Mouse (Mus musculus): ENCODE data around the gene Qrfp. TPM values are rescaled to one million over a fixed set of nuclear protein-coding genes. Genes with fewer than 3 reads are reported as not detected.

Qrfp gene
- polyA plus RNA-seq, 1 experiment from 2014 or later, result 0.13 TPM

DNA sequence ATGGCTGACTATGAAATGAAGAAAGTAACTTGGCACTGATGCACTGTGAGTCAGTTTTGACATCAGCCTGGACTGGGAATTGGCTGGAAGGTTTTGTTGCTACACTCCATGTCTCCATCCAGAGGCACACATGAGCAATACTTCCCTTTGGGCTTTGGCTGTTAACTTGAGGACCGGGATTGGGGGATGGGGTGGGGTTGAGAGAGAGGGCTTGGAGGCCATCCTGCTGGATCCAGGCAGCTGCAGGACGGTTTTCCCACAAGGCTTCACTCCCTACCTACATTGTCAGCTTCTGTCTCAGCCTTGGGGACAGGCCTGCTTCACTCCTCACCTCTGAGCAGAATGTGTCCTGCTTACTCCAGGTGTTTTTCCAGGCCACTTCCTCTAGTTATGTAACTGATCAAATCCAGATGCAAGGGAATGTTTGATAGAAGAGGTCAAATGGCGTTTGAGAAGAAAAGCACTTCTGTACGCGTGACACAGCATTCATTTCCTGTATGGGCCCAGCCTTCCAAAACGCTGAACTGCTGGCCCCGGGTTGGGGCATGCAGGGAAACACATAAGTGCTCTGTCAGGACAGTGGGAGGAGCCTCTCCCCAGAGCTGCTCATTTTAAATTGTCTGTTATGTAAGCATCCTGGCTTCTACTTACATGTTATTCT lies 39.5 kb downstream of the Qrfp start:
- Histone ChIP-seq H3K27me3 (ENCODE audit: control insufficient read depth, insufficient read depth, low read length) (no peaks in the 10 kb centered on the region), H3K9me3 (ENCODE audit: control insufficient read depth, low read length) (no peaks in the 10 kb centered on the region), H3K27ac (replicated peaks; ENCODE audit: low read depth, low read length) (no peak overlapping the region), H3K4me2 (ENCODE audit: low read length) (no peak overlapping the region), H3K9ac (replicated peaks; ENCODE audit: low read length) (no peak overlapping the region), H3K36me3 (ENCODE audit: control insufficient read depth, insufficient read depth, low read length) (no peaks in the 10 kb centered on the region), H3K4me3 (replicated peaks; ENCODE audit: low read depth, low read length) (no peak overlapping the region), H3K4me1 (ENCODE audit: control insufficient read depth, insufficient read depth, low read length) (peaks cover 16% of the 10 kb centered on the region)
- ATAC-seq (ENCODE audit: low FRiP score, low TSS enrichment) (no peak), DNase-seq (no peak)
- 63% methylated on average over 7 of the region's 7 CpGs for WGBS

DNA sequence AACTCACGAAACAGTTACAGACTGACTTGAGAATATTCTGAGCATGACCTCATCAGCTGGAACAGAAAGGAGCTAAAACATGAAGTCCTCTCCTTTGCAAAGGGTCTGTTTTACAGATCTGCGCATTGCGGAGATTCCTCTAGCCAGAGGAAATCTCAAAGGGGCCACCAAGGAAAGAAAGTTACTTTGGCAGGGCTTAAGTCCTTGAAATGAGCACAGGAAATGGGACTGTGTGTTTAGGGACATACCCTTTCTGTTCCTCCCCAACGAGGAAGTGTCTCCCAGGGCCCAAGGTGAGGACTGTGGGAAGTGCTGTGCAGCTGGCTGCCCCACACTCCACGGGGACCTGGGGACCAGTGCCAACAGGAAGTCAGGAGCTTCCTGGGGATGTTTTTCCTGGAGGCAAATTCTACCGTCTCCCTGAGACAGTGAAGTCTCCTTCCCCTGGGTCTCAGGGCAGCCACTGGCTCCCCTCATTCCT lies 40.7 kb downstream of the Qrfp start:
- Histone ChIP-seq H3K36me3 (ENCODE audit: control insufficient read depth, insufficient read depth, low read length) (no peaks in the 10 kb centered on the region), H3K4me1 (ENCODE audit: control insufficient read depth, insufficient read depth, low read length) (peaks cover 16% of the 10 kb centered on the region), H3K4me3 (replicated peaks; ENCODE audit: low read depth, low read length) (no peak overlapping the region), H3K27me3 (ENCODE audit: control insufficient read depth, insufficient read depth, low read length) (no peaks in the 10 kb centered on the region), H3K4me2 (ENCODE audit: low read length) (no peak overlapping the region), H3K27ac (replicated peaks; ENCODE audit: low read depth, low read length) (0 out of 2 replicates have a peak overlapping the region, but pooled peaks have one; percentile 21), H3K9me3 (ENCODE audit: control insufficient read depth, low read length) (no peaks in the 10 kb centered on the region), H3K9ac (replicated peaks; ENCODE audit: low read length) (no peak overlapping the region)
- ATAC-seq (ENCODE audit: low FRiP score, low TSS enrichment) (no peak), DNase-seq (no peak)
- WGBS, result 49% methylated on average over 6 of the region's 6 CpGs

- Histone ChIP-seq H3K27ac (replicated peaks; ENCODE audit: low read depth, low read length) (0 out of 2 replicates have a peak overlapping the region, but pooled peaks have one; percentile 14), H3K4me3 (replicated peaks; ENCODE audit: low read depth, low read length) (no peak overlapping the region), H3K9me3 (ENCODE audit: control insufficient read depth, low read length) (no peaks in the 10 kb centered on the region), H3K4me1 (ENCODE audit: control insufficient read depth, insufficient read depth, low read length) (peaks cover 16% of the 10 kb centered on the region), H3K27me3 (ENCODE audit: control insufficient read depth, insufficient read depth, low read length) (no peaks in the 10 kb centered on the region), H3K4me2 (ENCODE audit: low read length) (no peak overlapping the region), H3K36me3 (ENCODE audit: control insufficient read depth, insufficient read depth, low read length) (no peaks in the 10 kb centered on the region), H3K9ac (replicated peaks; ENCODE audit: low read length) (no peak overlapping the region)
- WGBS, result 56% methylated on average over 4 of the region's 4 CpGs
- no peak for DNase-seq
- no peak for ATAC-seq (ENCODE audit: low FRiP score, low TSS enrichment)
Observed at GRCm38 (mm10) chr2:31769115-31769514, 41.3 kb downstream of the Qrfp start.

GRCm38 (mm10) chr2:31767815-31768214 lies 42.6 kb downstream of the Qrfp start:
- peaks cover 25% of the 10 kb centered on the region for H3K4me1 ChIP-seq (ENCODE audit: control insufficient read depth, insufficient read depth, low read length)

DNA sequence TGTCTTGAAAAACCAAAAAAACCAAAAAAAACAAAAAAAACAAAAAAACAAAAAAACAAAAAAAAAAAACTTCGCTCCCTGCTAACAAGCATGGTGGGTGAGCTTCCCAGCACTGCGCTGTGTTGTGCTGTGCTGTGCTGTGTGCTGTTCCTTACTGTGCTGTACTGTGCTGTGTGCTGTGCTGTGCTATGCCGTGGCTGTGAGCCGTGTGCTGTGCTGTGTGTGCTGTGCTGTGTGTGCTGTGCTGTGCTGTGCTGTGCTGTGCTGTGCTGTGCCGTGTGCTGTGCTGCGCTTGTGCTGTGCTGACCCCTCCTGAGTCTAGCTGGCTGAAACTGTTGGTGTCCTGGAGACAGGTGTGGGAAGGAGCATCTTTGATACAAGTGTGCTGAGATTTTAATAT lies 43.3 kb downstream of the Qrfp start:
- no peak overlapping the region for H3K4me3 ChIP-seq (replicated peaks; ENCODE audit: low read depth, low read length)
- 95% methylated on average over 6 of the region's 6 CpGs for WGBS
- no peak for ATAC-seq (ENCODE audit: low FRiP score, low TSS enrichment)

More at GRCm38 (mm10) chr2:31767815-31768214, 42.6 kb downstream of the Qrfp start:
- Histone ChIP-seq H3K36me3 (ENCODE audit: control insufficient read depth, insufficient read depth, low read length) (no peaks in the 10 kb centered on the region), H3K4me2 (ENCODE audit: low read length) (no peak overlapping the region), H3K27ac (replicated peaks; ENCODE audit: low read depth, low read length) (no peak overlapping the region), H3K4me3 (replicated peaks; ENCODE audit: low read depth, low read length) (no peak overlapping the region), H3K9me3 (ENCODE audit: control insufficient read depth, low read length) (no peaks in the 10 kb centered on the region), H3K9ac (replicated peaks; ENCODE audit: low read length) (no peak overlapping the region), H3K27me3 (ENCODE audit: control insufficient read depth, insufficient read depth, low read length) (no peaks in the 10 kb centered on the region)
- ATAC-seq (ENCODE audit: low FRiP score, low TSS enrichment) (no peak), DNase-seq (no peak)
- WGBS, result 85% methylated on average over 4 of the region's 4 CpGs

GRCm38 (mm10) chr2:31763271-31763670 lies 47.1 kb downstream of the Qrfp start:
- DNase-seq (no peak), ATAC-seq (ENCODE audit: low FRiP score, low TSS enrichment) (no peak)
- H3K9ac ChIP-seq (replicated peaks; ENCODE audit: low read length), result no peak overlapping the region
- no peak overlapping the region for H3K4me2 ChIP-seq (ENCODE audit: low read length)
- H3K27ac ChIP-seq (replicated peaks; ENCODE audit: low read depth, low read length), result 0 out of 2 replicates have a peak overlapping the region, but pooled peaks have one; percentile 13
- H3K4me1 ChIP-seq (ENCODE audit: control insufficient read depth, insufficient read depth, low read length), result peaks cover 43% of the 10 kb centered on the region
- 9% methylated on average over 2 of the region's 2 CpGs for WGBS
- H3K27me3 ChIP-seq (ENCODE audit: control insufficient read depth, insufficient read depth, low read length), result no peaks in the 10 kb centered on the region
- no peak overlapping the region for H3K4me3 ChIP-seq (replicated peaks; ENCODE audit: low read depth, low read length)
- H3K9me3 ChIP-seq (ENCODE audit: control insufficient read depth, low read length), result no peaks in the 10 kb centered on the region
- H3K36me3 ChIP-seq (ENCODE audit: control insufficient read depth, insufficient read depth, low read length), result no peaks in the 10 kb centered on the region

More for the DNA sequence above, 43.3 kb downstream of the Qrfp start:
- no peak overlapping the region for H3K27ac ChIP-seq (replicated peaks; ENCODE audit: low read depth, low read length)
- H3K36me3 ChIP-seq (ENCODE audit: control insufficient read depth, insufficient read depth, low read length), result no peaks in the 10 kb centered on the region
- H3K4me2 ChIP-seq (ENCODE audit: low read length), result no peak overlapping the region
- DNase-seq, result no peak
- H3K4me1 ChIP-seq (ENCODE audit: control insufficient read depth, insufficient read depth, low read length), result peaks cover 31% of the 10 kb centered on the region
- H3K9me3 ChIP-seq (ENCODE audit: control insufficient read depth, low read length), result no peaks in the 10 kb centered on the region
- no peak overlapping the region for H3K9ac ChIP-seq (replicated peaks; ENCODE audit: low read length)
- no peaks in the 10 kb centered on the region for H3K27me3 ChIP-seq (ENCODE audit: control insufficient read depth, insufficient read depth, low read length)

DNA sequence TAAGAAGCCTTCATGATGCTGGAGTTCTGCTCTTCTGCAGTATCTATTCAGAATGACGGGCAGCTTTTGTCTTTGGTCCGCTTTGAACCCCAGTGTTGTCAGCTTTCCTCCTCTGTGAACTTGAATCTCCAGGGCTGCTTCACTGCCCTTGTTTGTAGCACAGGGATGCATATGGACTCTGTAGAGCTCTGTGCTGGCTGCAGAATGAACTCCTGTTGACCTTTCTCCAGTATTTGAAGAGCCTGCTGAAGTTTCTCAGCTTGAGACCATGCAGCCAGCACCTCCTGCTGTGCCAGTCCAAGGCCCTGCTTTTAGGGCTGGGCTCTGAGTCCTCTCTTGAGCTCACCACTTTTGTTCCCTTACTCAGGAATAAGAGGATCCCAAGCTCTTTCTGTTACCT lies 47.5 kb downstream of the Qrfp start:
- ATAC-seq (ENCODE audit: low FRiP score, low TSS enrichment) (no peak), DNase-seq (no peak)
- Histone ChIP-seq H3K36me3 (ENCODE audit: control insufficient read depth, insufficient read depth, low read length) (no peaks in the 10 kb centered on the region), H3K9me3 (ENCODE audit: control insufficient read depth, low read length) (no peaks in the 10 kb centered on the region), H3K4me1 (ENCODE audit: control insufficient read depth, insufficient read depth, low read length) (peaks cover 43% of the 10 kb centered on the region), H3K4me2 (ENCODE audit: low read length) (peak overlapping the region; percentile 36; the same call in 1 of the 2 replicates), H3K9ac (replicated peaks; ENCODE audit: low read length) (no peak overlapping the region), H3K4me3 (replicated peaks; ENCODE audit: low read depth, low read length) (no peak overlapping the region), H3K27me3 (ENCODE audit: control insufficient read depth, insufficient read depth, low read length) (no peaks in the 10 kb centered on the region), H3K27ac (replicated peaks; ENCODE audit: low read depth, low read length) (no peak overlapping the region)
- WGBS, result 11% methylated on average over 2 of the region's 2 CpGs

GRCm38 (mm10) chr2:31762155-31762554 lies 48.2 kb downstream of the Qrfp start:
- ATAC-seq (ENCODE audit: low FRiP score, low TSS enrichment) (no peak), DNase-seq (no peak)
- Histone ChIP-seq H3K9me3 (ENCODE audit: control insufficient read depth, low read length) (no peaks in the 10 kb centered on the region), H3K4me1 (ENCODE audit: control insufficient read depth, insufficient read depth, low read length) (peaks cover 43% of the 10 kb centered on the region), H3K4me3 (replicated peaks; ENCODE audit: low read depth, low read length) (no peak overlapping the region), H3K27me3 (ENCODE audit: control insufficient read depth, insufficient read depth, low read length) (no peaks in the 10 kb centered on the region), H3K27ac (replicated peaks; ENCODE audit: low read depth, low read length) (no peak overlapping the region), H3K4me2 (ENCODE audit: low read length) (peak overlapping the region; percentile 83), H3K9ac (replicated peaks; ENCODE audit: low read length) (no peak overlapping the region; the same call in 1 of the 2 replicates), H3K36me3 (ENCODE audit: control insufficient read depth, insufficient read depth, low read length) (no peaks in the 10 kb centered on the region)
- WGBS, result 19% methylated on average over 3 of the region's 3 CpGs

GRCm38 (mm10) chr2:31761585-31761984 lies 48.8 kb downstream of the Qrfp start:
- Histone ChIP-seq H3K27me3 (ENCODE audit: control insufficient read depth, insufficient read depth, low read length) (no peaks in the 10 kb centered on the region), H3K9ac (replicated peaks; ENCODE audit: low read length) (peak overlapping the region; percentile 82), H3K27ac (replicated peaks; ENCODE audit: low read depth, low read length) (0 out of 2 replicates have a peak overlapping the region, but pooled peaks have one; percentile 26), H3K4me2 (ENCODE audit: low read length) (peak overlapping the region; percentile 83), H3K4me3 (replicated peaks; ENCODE audit: low read depth, low read length) (peak overlapping the region; percentile 63), H3K4me1 (ENCODE audit: control insufficient read depth, insufficient read depth, low read length) (peaks cover 43% of the 10 kb centered on the region), H3K9me3 (ENCODE audit: control insufficient read depth, low read length) (no peaks in the 10 kb centered on the region), H3K36me3 (ENCODE audit: control insufficient read depth, insufficient read depth, low read length) (no peaks in the 10 kb centered on the region)
- ATAC-seq (ENCODE audit: low FRiP score, low TSS enrichment) (no peak), DNase-seq (no peak)
- 7% methylated on average over 4 of the region's 4 CpGs for WGBS
